ENCODE assay signal across 25 mouse cellular contexts in genomic region chr7:78290186-78290585, GRCm38 (mm10).
A peak's percentile ranks its signal among the peaks of the same experiment; 100 is the strongest.
DNase-seq lines count a peak whose midpoint lies in the region; ATAC-seq and TF ChIP-seq lines count a peak whose summit lies in the region.
"Had no signal": no experiment of that assay in that cellular context is flagged by ENCODE, and none has a peak within 500 bp of the region (broad histone marks: within the 10 kb centered on the region; RNA-seq: fewer than 3 reads in every experiment).

No protein-coding gene starts in this region.

- TF ChIP-seq POLR2A in liver, adult 2 months (IDR thresholded peaks at IDR 0.05; ENCODE audit: extremely low read depth, insufficient read depth, low read length): no peak

- no peak overlapping the region for H3K27ac ChIP-seq in liver, adult 2 months (replicated peaks; ENCODE audit: insufficient read depth, low read depth, low read length)
- H3K27ac ChIP-seq in liver, embryonic 11.5 days (ENCODE audit: low read depth, low read length): no peak overlapping the region
- no peak overlapping the region for H3K27ac ChIP-seq in midbrain, embryonic 13.5 days

- H3K4me3 ChIP-seq in liver, adult 2 months (ENCODE audit: insufficient read depth, low read depth, low read length): no peak overlapping the region
- no peak overlapping the region for H3K4me3 ChIP-seq in liver, embryonic 11.5 days (ENCODE audit: low read depth, low read length)
- no peak overlapping the region for H3K4me3 ChIP-seq in midbrain, embryonic 13.5 days (replicated peaks)

- no peaks in the 10 kb centered on the region for H3K36me3 ChIP-seq in liver, adult 2 months (ENCODE audit: control insufficient read depth, insufficient read depth, low read length)
- H3K36me3 ChIP-seq in liver, embryonic 11.5 days (ENCODE audit: control insufficient read depth, insufficient read depth, low read length): no peaks in the 10 kb centered on the region
- no peaks in the 10 kb centered on the region for H3K36me3 ChIP-seq in midbrain, embryonic 13.5 days
- H3K36me3 ChIP-seq: G1E had no signal

- 46% methylated on average over 2 of the region's 2 CpGs for WGBS in liver, adult 2 months
- WGBS in liver, embryonic 11.5 days: 71% methylated on average over 2 of the region's 2 CpGs
- WGBS in midbrain, embryonic 13.5 days: 38% methylated on average over 2 of the region's 2 CpGs

- H3K79me2 ChIP-seq in liver, adult 2 months (ENCODE audit: control insufficient read depth, insufficient read depth, low read length): no peaks in the 10 kb centered on the region

- no peak overlapping the region for H3K9ac ChIP-seq in liver, adult 2 months (ENCODE audit: low read depth, low read length)
- H3K9ac ChIP-seq in liver, embryonic 11.5 days (ENCODE audit: low read depth, low read length): no peak overlapping the region
- H3K9ac ChIP-seq in midbrain, embryonic 13.5 days (replicated peaks): no peak overlapping the region

- H3K4me1 ChIP-seq in liver, adult 2 months (ENCODE audit: control insufficient read depth, insufficient read depth, low read length): no peaks in the 10 kb centered on the region
- no peaks in the 10 kb centered on the region for H3K4me1 ChIP-seq in liver, embryonic 11.5 days (replicated peaks; ENCODE audit: control insufficient read depth, insufficient read depth, low read length)
- H3K4me1 ChIP-seq in midbrain, embryonic 13.5 days (replicated peaks): 0 out of 2 replicates have a peak, but pooled peaks cover 3% of the 10 kb centered on the region

- no peak for TF ChIP-seq CTCF in liver, adult 2 months (IDR thresholded peaks at IDR 0.05; ENCODE audit: low read depth, low read length)

- H3K4me2 ChIP-seq in liver, embryonic 11.5 days: no peak overlapping the region
- no peak overlapping the region for H3K4me2 ChIP-seq in midbrain, embryonic 13.5 days (replicated peaks)

- H3K9me3 ChIP-seq in liver, embryonic 11.5 days (ENCODE audit: control insufficient read depth, low read length): no peaks in the 10 kb centered on the region
- no peaks in the 10 kb centered on the region for H3K9me3 ChIP-seq in midbrain, embryonic 13.5 days

- ATAC-seq in liver, embryonic 11.5 days (replicated peaks; ENCODE audit: low FRiP score): no peak
- ATAC-seq in midbrain, embryonic 13.5 days: no peak
- ATAC-seq: activated CD4-positive, CD25-positive, alpha-beta regulatory T cell, adult 4 months; CD4-positive, CD25-positive, alpha-beta regulatory T cell, adult 4 months; Patski had no signal

- H3K27me3 ChIP-seq in liver, adult 2 months (ENCODE audit: control insufficient read depth, insufficient read depth, low read length): no peaks in the 10 kb centered on the region
- H3K27me3 ChIP-seq in liver, embryonic 11.5 days (replicated peaks; ENCODE audit: control insufficient read depth, insufficient read depth, low read length): no peaks in the 10 kb centered on the region
- no peaks in the 10 kb centered on the region for H3K27me3 ChIP-seq in midbrain, embryonic 13.5 days
- H3K27me3 ChIP-seq: CH12.LX, Patski had no signal

- peak; percentile 6 to 58 for DNase-seq in adrenal gland, adult (ENCODE audit: inconsistent age in 2 of 2, low spot score in 1 of 2)
- DNase-seq in adrenal gland, adult 18-20 months (ENCODE audit: low spot score in 2 of 2): no peak
- DNase-seq in adrenal gland, adult 2 months: peak; percentile 10
- DNase-seq in adrenal gland, postnatal 4 days (ENCODE audit: low spot score in 2 of 2): no peak
- DNase-seq in liver, adult 2 months (ENCODE audit: extremely low read depth, low read depth, low spot score): peak; percentile 61
- no peak for DNase-seq in liver, embryonic 11.5 days (ENCODE audit: low spot score)
- peak; percentile 21 for DNase-seq in brain, adult 2 months (ENCODE audit: low read depth, low spot score)
- DNase-seq: adrenal gland, adult 8-10 months; adrenal gland, postnatal 10 days; adrenal gland, postnatal 14 days; adrenal gland, postnatal 25 days; B cell, adult 2 months; cerebellum, adult 11 months; cerebellum, adult 11-12 months; cerebellum, adult 18-20 months; cerebellum, adult 2 months; cerebellum, adult 8-10 months; cerebellum, adult 9-10 months; cerebellum, adult 9-11 months had no signal

Comparison
In these comparisons a context has a peak if more than half of its experiments do, and no peak if none do; other contexts are left out.
1. DNase-seq: peak in adrenal gland, adult (2 of 2), adrenal gland, adult 2 months (single experiment), liver, adult 2 months (single experiment) and brain, adult 2 months (single experiment); none in adrenal gland, adult 18-20 months (0 of 2), adrenal gland, postnatal 4 days (0 of 2) and liver, embryonic 11.5 days (single experiment).